Mouse (Mus musculus) stomach, embryonic 15.5 days (tissue): Measurements from ENCODE around the gene Paqr4. TPM values are rescaled to one million over a fixed set of nuclear protein-coding genes. Genes with fewer than 3 reads are reported as not detected.

ENCODE experiments used
- ATAC-seq: fragments of 200-750 bp; cut with Nextera tagmentation; 2 replicates; pipeline ENCODE4 v1.8.0; 2017; ENCODE audit warnings: low read depth, moderate number of reproducible peaks, moderate TSS enrichment; ENCODE audit not compliant: insufficient read depth, low FRiP score
- H3K27ac ChIP-seq: fragments of 300-500 bp; sonication (generic); 2 replicates; pipeline ENCODE4 v1.5.1; 2015; ENCODE audit warnings: mild to moderate bottlenecking, inconsistent platforms
- H3K27me3 ChIP-seq: fragments of 300-500 bp; sonication (generic); replicated peaks from 2 replicates; pipeline ENCODE4 v1.6.1; 2015; ENCODE audit warnings: inconsistent platforms
- H3K36me3 ChIP-seq: fragments of 300-500 bp; sonication (generic); 2 replicates; pipeline ENCODE4 v1.6.1; 2015; ENCODE audit warnings: inconsistent platforms
- H3K4me1 ChIP-seq: fragments of 300-500 bp; sonication (generic); 2 replicates; pipeline ENCODE4 v1.6.1; 2015; ENCODE audit warnings: inconsistent platforms
- H3K4me2 ChIP-seq: fragments of 300-500 bp; sonication (generic); 2 replicates; pipeline ENCODE4 v1.6.1; 2015; ENCODE audit warnings: mild to moderate bottlenecking, inconsistent platforms
- H3K4me3 ChIP-seq: fragments of 300-500 bp; sonication (generic); replicated peaks from 2 replicates; pipeline ENCODE4 v1.5.1; 2015; ENCODE audit warnings: inconsistent platforms
- H3K9ac ChIP-seq: fragments of 300-500 bp; sonication (generic); 2 replicates; pipeline ENCODE4 v1.6.1; 2015; ENCODE audit warnings: inconsistent platforms
- H3K9me3 ChIP-seq: fragments of 300-500 bp; sonication (generic); 2 replicates; pipeline ENCODE4 v1.6.1; 2016; ENCODE audit warnings: inconsistent platforms
- WGBS: fragments of 180-500 bp; shearing (Covaris S2); methylation state at CpG from one replicate; pipeline ENCODE4 v1.1.7; 2015; 5-methylcytosine and 5-hydroxymethylcytosine counted together
- polyA plus RNA-seq: library from polyadenylated mRNA; unstranded; fragments of >200 nt; fragmentation: Nextera tagmentation; extraction: Ambion mirVana; gene quantifications from 2 replicates; pipeline ENCODE4 v1.2.1, GENCODE M21; 2015

Paqr4 gene
- polyA plus RNA-seq, 1 experiment from 2014 or later: 22.6 TPM

GRCm38 (mm10) chr17:23771284-23772218, 30.9 kb upstream of the Paqr4 start, which contains the start of gene Flywch1:
TSS of gene Flywch1 (minus strand) at chr17:23771602.
- no peaks in the 10 kb centered on the region for H3K27me3 ChIP-seq
- peak within 1 kb of the TSS; percentile 68 for H3K4me2 ChIP-seq
- no peaks in the 10 kb centered on the region for H3K36me3 ChIP-seq
- ATAC-seq: peak; percentile 98
- no peaks in the 10 kb centered on the region for H3K4me1 ChIP-seq
- no peaks in the 10 kb centered on the region for H3K9me3 ChIP-seq
- 3% methylated on average over 58 of the region's 58 CpGs for WGBS
- peak within 1 kb of the TSS; percentile 77 for H3K4me3 ChIP-seq
- H3K27ac ChIP-seq: peak within 1 kb of the TSS; percentile 59
- H3K9ac ChIP-seq: peak within 1 kb of the TSS; percentile 80

GRCm38 (mm10) chr17:23770896-23771283, 30.2 kb upstream of the Paqr4 start:
- Histone ChIP-seq H3K4me3 (peak overlapping the region; percentile 77), H3K27me3 (no peaks in the 10 kb centered on the region), H3K4me2 (peak overlapping the region; percentile 68), H3K27ac (peak overlapping the region; percentile 59; the same call in 1 of the 2 replicates), H3K9me3 (no peaks in the 10 kb centered on the region), H3K36me3 (no peaks in the 10 kb centered on the region), H3K4me1 (no peaks in the 10 kb centered on the region), H3K9ac (peak overlapping the region; percentile 80)
- WGBS: 1% methylated on average over 19 of the region's 19 CpGs
- ATAC-seq: no peak; the same call in 1 of the 2 replicates

- Histone ChIP-seq H3K36me3 (no peaks in the 10 kb centered on the region), H3K4me3 (peak overlapping the region; percentile 77), H3K4me2 (peak overlapping the region; percentile 68), H3K9ac (0 out of 2 replicates have a peak overlapping the region, but pooled peaks have one; percentile 80), H3K27me3 (no peaks in the 10 kb centered on the region), H3K9me3 (no peaks in the 10 kb centered on the region), H3K27ac (no peak overlapping the region), H3K4me1 (no peaks in the 10 kb centered on the region)
- 37% methylated on average over 2 of the region's 2 CpGs for WGBS
- ATAC-seq: no peak
Measured at GRCm38 (mm10) chr17:23770493-23770892, 29.8 kb upstream of the Paqr4 start.

- WGBS: 88% methylated on average over 11 of the region's 11 CpGs
- no peak overlapping the region for H3K4me2 ChIP-seq
- no peaks in the 10 kb centered on the region for H3K27me3 ChIP-seq
- H3K9me3 ChIP-seq: no peaks in the 10 kb centered on the region
- H3K4me1 ChIP-seq: no peaks in the 10 kb centered on the region
- H3K9ac ChIP-seq: no peak overlapping the region
- no peak overlapping the region for H3K27ac ChIP-seq
- H3K4me3 ChIP-seq: no peak overlapping the region
- 0 out of 2 replicates have a peak, but pooled peaks have one; percentile 31 for ATAC-seq
- H3K36me3 ChIP-seq: peaks cover 18% of the 10 kb centered on the region
Measured at GRCm38 (mm10) chr17:23762976-23763375, 22.3 kb upstream of the Paqr4 start.

GRCm38 (mm10) chr17:23761155-23761554, 20.5 kb upstream of the Paqr4 start:
- H3K9ac ChIP-seq: no peak overlapping the region
- no peak overlapping the region for H3K4me3 ChIP-seq
- no peak for ATAC-seq
- no peak overlapping the region for H3K4me2 ChIP-seq
- H3K4me1 ChIP-seq: no peaks in the 10 kb centered on the region
- H3K27me3 ChIP-seq: no peaks in the 10 kb centered on the region
- no peak overlapping the region for H3K27ac ChIP-seq
- 92% methylated on average over 3 of the region's 3 CpGs for WGBS
- peaks cover 22% of the 10 kb centered on the region for H3K36me3 ChIP-seq
- H3K9me3 ChIP-seq: no peaks in the 10 kb centered on the region

- WGBS: 94% methylated on average over 9 of the region's 9 CpGs
- no peaks in the 10 kb centered on the region for H3K4me1 ChIP-seq
- H3K36me3 ChIP-seq: peaks cover 31% of the 10 kb centered on the region
- H3K27me3 ChIP-seq: no peaks in the 10 kb centered on the region
- no peak overlapping the region for H3K4me2 ChIP-seq
- no peaks in the 10 kb centered on the region for H3K9me3 ChIP-seq
- no peak overlapping the region for H3K4me3 ChIP-seq
- no peak for ATAC-seq
- no peak overlapping the region for H3K27ac ChIP-seq
- H3K9ac ChIP-seq: no peak overlapping the region
Measured at GRCm38 (mm10) chr17:23760231-23760630, 19.6 kb upstream of the Paqr4 start.

GRCm38 (mm10) chr17:23758801-23759200, 18.1 kb upstream of the Paqr4 start:
- no peak overlapping the region for H3K4me2 ChIP-seq
- no peaks in the 10 kb centered on the region for H3K4me1 ChIP-seq
- H3K4me3 ChIP-seq: no peak overlapping the region
- ATAC-seq: no peak
- no peaks in the 10 kb centered on the region for H3K27me3 ChIP-seq
- WGBS: 83% methylated on average over 8 of the region's 8 CpGs
- H3K27ac ChIP-seq: no peak overlapping the region
- H3K9me3 ChIP-seq: no peaks in the 10 kb centered on the region
- peaks cover 33% of the 10 kb centered on the region for H3K36me3 ChIP-seq
- no peak overlapping the region for H3K9ac ChIP-seq

GRCm38 (mm10) chr17:23757581-23757980, 16.9 kb upstream of the Paqr4 start:
- ATAC-seq: no peak
- Histone ChIP-seq H3K4me2 (no peak overlapping the region), H3K9me3 (no peaks in the 10 kb centered on the region), H3K36me3 (peaks cover 45% of the 10 kb centered on the region), H3K27me3 (no peaks in the 10 kb centered on the region), H3K27ac (no peak overlapping the region), H3K9ac (no peak overlapping the region), H3K4me3 (no peak overlapping the region), H3K4me1 (no peaks in the 10 kb centered on the region)
- 91% methylated on average over 9 of the region's 9 CpGs for WGBS

GRCm38 (mm10) chr17:23755689-23756088, 15.0 kb upstream of the Paqr4 start:
- Histone ChIP-seq H3K27ac (no peak overlapping the region), H3K4me2 (no peak overlapping the region), H3K4me3 (no peak overlapping the region), H3K36me3 (peaks cover 54% of the 10 kb centered on the region), H3K9me3 (no peaks in the 10 kb centered on the region), H3K9ac (no peak overlapping the region), H3K27me3 (no peaks in the 10 kb centered on the region), H3K4me1 (no peaks in the 10 kb centered on the region)
- 73% methylated on average over 13 of the region's 13 CpGs for WGBS
- no peak for ATAC-seq

GRCm38 (mm10) chr17:23749400-23750191, 8.9 kb upstream of the Paqr4 start:
- H3K9ac ChIP-seq: no peak overlapping the region
- peak overlapping the region; percentile 25 for H3K4me3 ChIP-seq
- no peaks in the 10 kb centered on the region for H3K9me3 ChIP-seq
- peaks cover 24% of the 10 kb centered on the region for H3K4me1 ChIP-seq
- peaks cover 23% of the 10 kb centered on the region for H3K36me3 ChIP-seq
- ATAC-seq: no peak
- peak overlapping the region; percentile 43 for H3K4me2 ChIP-seq
- H3K27me3 ChIP-seq: peaks cover 24% of the 10 kb centered on the region
- 81% methylated on average over 11 of the region's 11 CpGs for whole genome bisulfite sequencing
- no peak overlapping the region; the same call in 1 of the 2 replicates for H3K27ac ChIP-seq

- Histone ChIP-seq H3K36me3 (peaks cover 21% of the 10 kb centered on the region), H3K27ac (no peak overlapping the region; the same call in 1 of the 2 replicates), H3K4me3 (peak overlapping the region; percentile 25), H3K27me3 (peaks cover 31% of the 10 kb centered on the region), H3K4me2 (peak overlapping the region; percentile 43), H3K9ac (no peak overlapping the region), H3K4me1 (peaks cover 26% of the 10 kb centered on the region), H3K9me3 (no peaks in the 10 kb centered on the region)
- ATAC-seq: 0 out of 2 replicates have a peak, but pooled peaks have one; percentile 21
- WGBS: 37% methylated on average over 10 of the region's 10 CpGs
Measured at GRCm38 (mm10) chr17:23748631-23749391, 8.1 kb upstream of the Paqr4 start.
